Mouse (Mus musculus) ES-E14 (cell line): ENCODE data around the gene Spred2. TPM values are rescaled to one million over a fixed set of nuclear protein-coding genes. Genes with fewer than 3 reads are reported as not detected.

ENCODE experiments used
- DNase-seq: peaks from one replicate; pipeline ENCODE4 v3.0.0-alpha.2; 2013; ENCODE audit warnings: low read depth, low spot score
- H3K27ac ChIP-seq: 2 replicates; pipeline ENCODE4 v1.5.1; 2012; ENCODE audit warnings: low read depth, mild to moderate bottlenecking, low read length, moderate library complexity, mixed read lengths; ENCODE audit not compliant: poor library complexity, insufficient read depth, severe bottlenecking
- H3K36me3 ChIP-seq: 2 replicates; pipeline ENCODE4 v1.6.1; 2012; ENCODE audit warnings: mild to moderate bottlenecking, low read length, moderate library complexity, mixed read lengths; ENCODE audit not compliant: control insufficient read depth, poor library complexity, insufficient read depth, severe bottlenecking
- H3K4me1 ChIP-seq, 2 experiments: fragments of 150-350 bp in 1 of 2; sonication (generic) in 1 of 2; 2 replicates each; pipeline ENCODE4 v1.6.1; 2012; ENCODE audit warnings: low read length in 2 of 2, mild to moderate bottlenecking in 1 of 2, mixed read lengths in 1 of 2; ENCODE audit not compliant: control insufficient read depth in 2 of 2, insufficient read depth in 2 of 2, poor library complexity in 1 of 2
- H3K4me3 ChIP-seq, 2 experiments: fragments of 150-350 bp in 1 of 2; sonication (generic) in 1 of 2; 2 replicates each; pipeline ENCODE4 v1.5.1; 2012; ENCODE audit warnings: low read length in 2 of 2, low read depth in 1 of 2, mild to moderate bottlenecking in 1 of 2, mixed read lengths in 1 of 2; ENCODE audit not compliant: insufficient read depth in 1 of 2, poor library complexity in 1 of 2, severe bottlenecking in 1 of 2
- H3K9ac ChIP-seq: 2 replicates; pipeline ENCODE4 v1.6.1; 2012; ENCODE audit warnings: low read depth, mild to moderate bottlenecking, low read length, mixed read lengths; ENCODE audit not compliant: poor library complexity, insufficient read depth, severe bottlenecking
- H3K9me3 ChIP-seq: fragments of 150-350 bp; sonication (generic); 2 replicates; pipeline ENCODE4 v1.6.1; 2012; ENCODE audit warnings: low read depth, mild to moderate bottlenecking, low read length; ENCODE audit not compliant: control insufficient read depth, insufficient read depth
- CHD2 ChIP-seq: IDR thresholded peaks from 2 replicates; pipeline ENCODE4 v1.6.1; 2014; ENCODE audit warnings: mild to moderate bottlenecking, low read depth, low read length, inconsistent platforms
- HCFC1 ChIP-seq: IDR thresholded peaks from 2 replicates; pipeline ENCODE4 v1.6.1; 2012; ENCODE audit warnings: low read length, inconsistent platforms, borderline replicate concordance; ENCODE audit not compliant: insufficient read depth
- MAFK ChIP-seq: IDR thresholded peaks from 2 replicates; pipeline ENCODE4 v1.6.1; 2014; ENCODE audit warnings: mild to moderate bottlenecking, low read depth, low read length, inconsistent platforms; ENCODE audit not compliant: insufficient read depth
- ZC3H11A ChIP-seq: IDR thresholded peaks from 2 replicates; pipeline ENCODE4 v1.6.1; 2012; ENCODE audit warnings: low read depth, mild to moderate bottlenecking, inconsistent platforms, low read length, borderline replicate concordance
- ZNF384 ChIP-seq: IDR thresholded peaks from 2 replicates; pipeline ENCODE4 v1.6.1; 2012; ENCODE audit warnings: low read depth, low read length, inconsistent platforms
- in situ Hi-C, 2 experiments: fragments of 600-800 bp; cut with MboI; formaldehyde crosslinking; loops; one replicate each; pipeline ENCODE4 v1.15.1; 2025; ENCODE audit warnings: low sequenced_read_pairs in 2 of 2, inconsistent platforms in 1 of 2; ENCODE audit not compliant: unreplicated experiment in 2 of 2
- total RNA-seq: library from RNA; depleted of rRNA; stranded (reverse); fragments of 300-350 nt; gene quantifications from 2 replicates; pipeline ENCODE4 v1.2.3, GENCODE M21; 2012

Gene Spred2
- total RNA-seq, 1 experiment: 19.4 TPM

DNA sequence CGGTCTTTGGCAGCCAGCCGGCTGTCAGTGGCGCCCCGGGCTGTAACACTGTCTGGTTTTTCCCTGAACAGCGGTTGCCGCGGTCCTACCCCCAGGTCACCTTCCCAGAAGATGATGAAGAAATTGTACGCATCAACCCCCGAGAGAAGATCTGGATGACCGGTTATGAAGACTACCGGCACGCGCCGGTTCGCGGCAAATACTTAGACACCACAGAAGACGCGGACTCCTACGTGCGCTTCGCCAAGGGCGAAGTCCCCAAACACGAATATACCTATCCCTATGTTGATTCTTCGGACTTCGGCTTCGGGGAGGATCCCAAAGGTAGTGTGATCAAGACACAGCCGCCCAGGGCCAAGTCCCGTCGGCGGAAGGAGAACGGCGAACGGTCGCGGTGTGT is 96.5 kb downstream of the Spred2 start:
- H3K4me1 ChIP-seq: no peaks in the 10 kb centered on the region
- in situ Hi-C loops: no loop called here
- H3K27ac ChIP-seq: no peak overlapping the region
- H3K9ac ChIP-seq: no peak overlapping the region
- peaks cover 75% of the 10 kb centered on the region for H3K36me3 ChIP-seq
- no peak overlapping the region for H3K4me3 ChIP-seq
- TF ChIP-seq HCFC1: no peak
- no peak for TF ChIP-seq ZC3H11A
- TF ChIP-seq CHD2: no peak
- no peak for TF ChIP-seq ZNF384
- TF ChIP-seq MAFK: no peak
- H3K9me3 ChIP-seq: peaks cover 41% of the 10 kb centered on the region
- DNase-seq: no peak

DNA sequence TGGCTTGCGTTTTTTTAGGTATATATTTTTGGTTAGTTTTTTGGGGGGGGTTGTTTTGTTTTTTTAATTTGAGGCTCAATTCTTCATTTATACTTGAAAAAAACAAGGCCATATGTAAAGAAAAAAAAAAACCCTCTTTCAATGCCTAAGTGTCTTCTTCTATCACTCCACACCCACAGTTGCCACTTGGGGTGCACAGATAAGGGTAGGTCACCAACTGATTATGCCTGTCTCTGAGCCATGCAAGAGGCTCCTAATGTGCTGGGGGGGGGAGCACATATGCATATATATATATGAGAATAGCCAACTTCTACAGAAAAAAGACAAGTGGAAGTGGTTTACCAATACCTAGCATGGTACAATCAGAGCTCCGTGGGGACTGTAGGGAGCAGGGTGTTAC is 98.3 kb downstream of the Spred2 start:
- Histone ChIP-seq H3K9ac (no peak overlapping the region), H3K4me3 (no peak overlapping the region), H3K4me1 (peaks cover 0 to 5% of the 10 kb centered on the region in 2 experiments; a peak in 2 of 4 replicates), H3K27ac (no peak overlapping the region), H3K9me3 (peaks cover 41% of the 10 kb centered on the region), H3K36me3 (peaks cover 77% of the 10 kb centered on the region)
- DNase-seq: no peak
- TF ChIP-seq MAFK (no peak), ZNF384 (no peak), CHD2 (no peak), ZC3H11A (no peak), HCFC1 (no peak)
- in situ Hi-C loops: no loop called here

DNA sequence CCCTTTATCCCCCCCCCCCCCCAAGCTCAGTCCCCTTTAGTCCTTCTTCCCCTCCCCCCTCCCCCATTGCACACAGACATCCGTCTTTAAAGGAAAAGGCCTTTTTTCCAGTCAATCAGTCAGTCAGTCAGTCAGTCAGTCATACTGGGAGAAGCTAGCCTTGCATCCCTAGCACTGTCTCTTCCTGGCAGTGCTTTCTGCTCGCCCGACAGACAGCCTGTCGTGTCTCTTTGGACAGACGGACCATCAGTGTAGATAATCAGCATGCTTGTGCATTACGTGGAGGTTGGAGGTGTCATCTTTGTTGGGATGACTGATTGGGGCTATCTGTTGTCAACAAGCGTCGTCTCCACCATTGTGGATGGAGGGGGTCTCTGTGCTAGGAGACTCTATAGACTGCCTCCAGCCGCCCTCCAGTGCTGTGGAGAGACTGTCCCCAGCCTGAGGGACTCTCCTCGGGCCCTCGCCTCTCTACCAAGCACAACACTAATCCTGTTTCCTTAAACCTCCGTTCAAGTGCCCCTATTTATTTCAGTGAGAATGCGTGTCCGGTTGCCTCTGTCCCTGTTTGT is 98.8 kb downstream of the Spred2 start:
- H3K27ac ChIP-seq: no peak overlapping the region
- no peak overlapping the region for H3K4me3 ChIP-seq
- H3K36me3 ChIP-seq: peaks cover 73% of the 10 kb centered on the region
- no peak overlapping the region for H3K9ac ChIP-seq
- no peak for DNase-seq
- H3K9me3 ChIP-seq: peaks cover 41% of the 10 kb centered on the region
- peaks cover 0 to 8% of the 10 kb centered on the region in 2 experiments; a peak in 2 of 4 replicates for H3K4me1 ChIP-seq
- TF ChIP-seq CHD2 (no peak), HCFC1 (no peak), ZC3H11A (no peak), ZNF384 (no peak), MAFK (no peak)
- in situ Hi-C loops: no loop called here

DNA sequence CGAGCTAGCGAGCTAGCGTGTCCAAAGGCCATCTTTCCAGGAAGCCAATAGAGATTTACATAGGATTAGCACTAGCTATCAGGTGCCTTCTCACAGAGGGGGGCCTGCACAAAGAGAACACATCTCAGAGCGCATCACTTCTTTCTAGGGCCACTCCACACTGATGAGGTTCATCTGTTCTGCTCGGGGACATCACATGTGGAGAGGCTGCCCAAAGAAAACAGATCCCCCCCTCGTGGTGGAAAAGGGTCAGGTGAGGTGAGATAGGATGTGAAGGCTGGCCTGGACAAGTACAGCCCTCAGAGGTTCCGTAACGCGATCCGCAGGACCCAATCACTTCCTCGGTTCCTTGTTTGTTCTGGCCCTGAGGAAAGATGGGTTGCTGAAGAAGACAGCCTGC is 101.7 kb downstream of the Spred2 start:
- H3K4me1 ChIP-seq: peaks cover 0 to 11% of the 10 kb centered on the region in 2 experiments; a peak in 2 of 4 replicates
- peaks cover 47% of the 10 kb centered on the region for H3K36me3 ChIP-seq
- no peak for TF ChIP-seq HCFC1
- no peak for TF ChIP-seq MAFK
- TF ChIP-seq CHD2: no peak
- no peak for TF ChIP-seq ZNF384
- H3K4me3 ChIP-seq: no peak overlapping the region
- in situ Hi-C loops: loop anchor here in 1 of 2 experiments (5.0 to 25.0 kb wide), 2 partner anchors 114 to 439 kb away; no protein-coding TSS in a partner anchor
- peaks cover 19% of the 10 kb centered on the region for H3K9me3 ChIP-seq
- no peak overlapping the region for H3K9ac ChIP-seq
- no peak for DNase-seq
- no peak overlapping the region for H3K27ac ChIP-seq

DNA sequence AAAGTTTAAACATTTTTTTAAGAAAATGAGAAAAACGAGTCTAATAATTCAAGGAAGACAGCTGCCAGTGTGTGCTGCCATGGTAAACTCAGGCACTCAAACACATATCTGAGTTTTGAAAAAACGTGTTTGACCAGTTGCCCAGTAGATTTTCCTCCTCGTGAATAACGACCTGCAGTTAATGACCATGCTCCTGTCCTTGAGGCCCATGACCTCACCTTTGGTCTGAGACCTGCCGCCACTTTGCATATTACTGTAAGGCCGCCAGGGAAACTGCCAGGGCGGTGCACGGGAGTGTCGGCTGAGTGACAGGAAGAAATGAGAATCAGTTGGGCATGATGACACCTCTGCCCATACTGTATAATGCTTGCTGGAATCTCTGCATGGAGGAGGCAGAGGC is 103.5 kb downstream of the Spred2 start:
- Histone ChIP-seq H3K27ac (no peak overlapping the region), H3K9me3 (peaks cover 8% of the 10 kb centered on the region), H3K4me1 (peaks cover 0 to 11% of the 10 kb centered on the region in 2 experiments; a peak in 2 of 4 replicates), H3K36me3 (peaks cover 32% of the 10 kb centered on the region), H3K4me3 (no peak overlapping the region), H3K9ac (no peak overlapping the region)
- no peak for TF ChIP-seq HCFC1
- TF ChIP-seq CHD2: no peak
- TF ChIP-seq ZNF384: no peak
- TF ChIP-seq MAFK: no peak
- TF ChIP-seq ZC3H11A: no peak
- DNase-seq: no peak
- in situ Hi-C loops: loop anchor here in 1 of 2 experiments (5.0 to 25.0 kb wide), 2 partner anchors 115 to 440 kb away; no protein-coding TSS in a partner anchor
